Mouse (Mus musculus) megakaryocyte-erythroid progenitor cell, adult 5-6 weeks (primary cell): ENCODE measurements at regions not wholly inside any gene's neighbourhood (a gene's known extent, or its start where the extent isn't known, plus 50 kb on each side); places are given as distances from the start of the nearest gene placed in this dataset.

Experiments used
- ATAC-seq: replicated peaks from 2 replicates; pipeline ENCODE4 v1.8.0; 2016; ENCODE audit warnings: mild to moderate bottlenecking, inconsistent platforms; ENCODE audit not compliant: severe bottlenecking, poor library complexity, low FRiP score, low TSS enrichment

GRCm38 (mm10) chr11:18734075-18734474 lies 284.7 kb downstream of the Meis1 start:
- ATAC-seq: no peak

- ATAC-seq: no peak
These were observed 289.0 kb downstream of the Meis1 start for GRCm38 (mm10) chr11:18729742-18730141.

GRCm38 (mm10) chr11:18722770-18723169 lies 296.0 kb downstream of the Meis1 start:
- ATAC-seq: no peak

GRCm38 (mm10) chr11:18715851-18716126 lies 303.0 kb downstream of the Meis1 start:
- ATAC-seq: no peak

GRCm38 (mm10) chr11:18715050-18715850 lies 303.5 kb downstream of the Meis1 start:
- ATAC-seq: no peak

GRCm38 (mm10) chr11:18714400-18714799 lies 304.4 kb downstream of the Meis1 start:
- no peak for ATAC-seq

- no peak for ATAC-seq
These were observed 306.1 kb downstream of the Meis1 start for GRCm38 (mm10) chr11:18712642-18713053.

- ATAC-seq: peak; percentile 68; the same call in 1 of the 2 replicates
These were observed 309.2 kb downstream of the Meis1 start for GRCm38 (mm10) chr11:18709628-18710027.

- no peak for ATAC-seq
These were observed 337.2 kb downstream of the Meis1 start for GRCm38 (mm10) chr11:18681593-18681992.

- ATAC-seq: no peak
These were observed 341.9 kb downstream of the Meis1 start for GRCm38 (mm10) chr11:18676876-18677275.

- ATAC-seq: no peak
These were observed 347.8 kb downstream of the Meis1 start for GRCm38 (mm10) chr11:18670967-18671366.

- no peak for ATAC-seq
These were observed 349.5 kb downstream of the Meis1 start for GRCm38 (mm10) chr11:18669322-18669721.

- ATAC-seq: no peak
These were observed 362.4 kb downstream of the Meis1 start for GRCm38 (mm10) chr11:18656358-18656757.

GRCm38 (mm10) chr11:18631975-18632773 lies 386.6 kb downstream of the Meis1 start:
- peak; percentile 98 for ATAC-seq

GRCm38 (mm10) chr11:18631570-18631969 lies 387.2 kb downstream of the Meis1 start:
- peak; percentile 61 for ATAC-seq

- no peak for ATAC-seq
These were observed 397.0 kb downstream of the Meis1 start for GRCm38 (mm10) chr11:18621777-18622176.

- no peak for ATAC-seq
These were observed 413.9 kb downstream of the Meis1 start for GRCm38 (mm10) chr11:18604836-18605235.

GRCm38 (mm10) chr11:18601568-18602182 lies 417.1 kb downstream of the Meis1 start:
- no peak for ATAC-seq

- no peak for ATAC-seq
These were observed 420.4 kb downstream of the Meis1 start for GRCm38 (mm10) chr11:18598349-18598748.

- no peak for ATAC-seq
These were observed 421.8 kb downstream of the Meis1 start for GRCm38 (mm10) chr11:18596996-18597395.
